Mouse (Mus musculus) lung, postnatal 0 days (tissue): ENCODE measurements at regions not wholly inside any gene's neighbourhood (a gene's known extent, or its start where the extent isn't known, plus 50 kb on each side); places are given as distances from the start of the nearest gene placed in this dataset.

Source experiments
- CTCF ChIP-seq: IDR thresholded peaks from 2 replicates; pipeline ENCODE4 v1.5.1; 2016; ENCODE audit warnings: antibody characterized with exemption, mild to moderate bottlenecking
- EP300 ChIP-seq: IDR thresholded peaks from 2 replicates; pipeline ENCODE4 v1.6.1; 2016; ENCODE audit warnings: antibody characterized with exemption, mild to moderate bottlenecking, control low read depth

DNA sequence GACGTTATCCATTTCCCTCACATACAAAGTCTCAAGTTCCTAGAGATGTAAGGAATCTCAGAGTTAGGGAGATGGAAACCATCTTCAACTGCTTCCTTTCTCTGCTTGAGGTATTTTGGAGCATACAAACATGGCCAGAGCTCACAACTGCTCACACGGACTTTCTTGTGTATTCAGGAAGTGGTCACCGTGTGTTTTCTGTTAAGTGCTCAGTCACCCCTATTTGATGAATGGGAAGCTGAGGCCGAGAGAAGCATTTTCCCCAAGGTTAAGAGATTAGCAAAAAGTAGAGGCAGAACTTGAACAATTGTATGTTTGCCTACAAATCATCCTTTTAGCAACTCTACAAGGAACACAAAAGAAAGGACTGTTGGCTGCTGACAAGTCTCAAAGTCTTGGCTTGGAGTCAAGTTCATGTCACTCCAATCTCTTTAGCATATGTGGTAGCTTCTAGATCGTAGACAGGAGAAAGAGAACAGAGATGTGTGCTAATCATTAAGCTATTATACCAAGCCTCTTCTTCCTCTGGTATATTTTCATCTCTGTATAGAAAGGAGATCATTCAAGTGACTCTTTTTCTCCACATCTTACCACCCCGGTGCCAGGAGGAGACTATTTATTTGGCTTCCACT lies 170.8 kb upstream of the Sel1l start:
- TF ChIP-seq CTCF: no peak
- no peak for TF ChIP-seq EP300
